Mouse (Mus musculus) erythroblast, embryonic 14.5 days (primary cell): ENCODE results near the gene Tesk2.

ENCODE experiments used
- GATA1 ChIP-seq: IDR thresholded peaks from 2 replicates; pipeline ENCODE4 v1.6.1; 2012; ENCODE audit warnings: low read length, inconsistent platforms, mixed read lengths
- TAL1 ChIP-seq: IDR thresholded peaks from 3 replicates; pipeline ENCODE4 v1.6.1; 2012; ENCODE audit warnings: low read length, inconsistent platforms, mixed read lengths

DNA sequence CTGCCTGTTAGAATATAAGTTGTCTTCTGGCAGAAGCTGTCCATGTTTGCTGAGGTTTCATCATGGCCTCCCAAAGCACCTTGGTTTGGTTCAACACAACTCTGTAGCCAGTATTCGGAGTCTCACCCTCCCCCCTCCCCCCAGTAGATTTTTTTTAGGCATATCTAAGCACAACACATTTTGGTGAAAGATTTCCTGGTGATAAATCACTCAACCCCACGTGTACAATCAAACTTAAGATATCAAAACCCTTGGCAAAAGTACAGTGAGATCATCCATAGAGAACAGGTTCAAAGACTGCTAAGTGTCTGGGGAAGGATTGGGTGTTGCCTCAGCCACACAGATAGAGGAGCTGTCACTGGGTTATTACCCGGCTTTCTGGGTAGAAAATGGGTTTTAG, 90.3 kb downstream of the Tesk2 start:
- TF ChIP-seq GATA1, result no peak
- TF ChIP-seq TAL1, result no peak
